Mouse (Mus musculus): Measurements from ENCODE around the gene Rnf10.
"Not testable (repeated sequence)": the region's sequence is repeated elsewhere in the genome, so short reads cannot be mapped to it uniquely, and the experiment has no call there.

The Rnf10 gene

DNA sequence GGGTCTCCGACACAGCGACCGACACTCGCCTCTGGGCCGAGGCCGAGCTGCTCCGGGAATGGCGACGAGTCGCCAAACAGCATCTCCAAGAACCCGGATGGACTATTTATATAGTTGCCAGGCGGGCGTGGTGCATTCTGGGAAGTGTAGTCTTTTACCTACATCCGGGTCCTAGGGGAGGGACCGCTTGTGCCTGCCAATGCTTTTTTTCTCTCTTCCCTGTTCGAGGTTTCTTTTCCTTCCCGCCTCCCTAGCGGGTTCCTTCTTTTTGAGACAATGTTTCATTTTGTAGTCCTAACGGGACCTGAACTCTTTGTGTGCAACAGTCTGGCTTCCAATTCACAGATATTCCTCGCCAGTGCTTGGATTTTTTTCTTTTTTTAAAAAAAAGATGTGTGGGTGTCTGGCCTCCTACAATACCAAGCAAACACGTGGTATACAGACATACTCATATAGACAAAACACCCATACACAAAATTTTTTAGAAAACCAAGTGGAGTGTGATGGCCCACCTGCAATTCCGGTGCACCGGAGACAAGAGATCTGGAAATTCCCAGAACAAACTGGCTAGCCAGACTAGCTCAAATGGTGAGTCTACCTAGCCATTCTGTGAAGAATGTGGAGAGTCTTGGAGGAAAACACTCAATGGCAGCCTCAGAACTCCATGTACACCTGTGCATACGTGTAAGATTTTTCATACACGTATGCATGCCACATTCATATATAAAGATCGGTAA is at the start of gene Rnf10:
Gene Rnf10 (minus strand): TSS at position 87 of the 737 bp plus-strand sequence.
- DNase-seq (ENCODE audit: low read depth in 1 of 2, low spot score in 2 of 2): peak; percentile 94 to 98

DNA sequence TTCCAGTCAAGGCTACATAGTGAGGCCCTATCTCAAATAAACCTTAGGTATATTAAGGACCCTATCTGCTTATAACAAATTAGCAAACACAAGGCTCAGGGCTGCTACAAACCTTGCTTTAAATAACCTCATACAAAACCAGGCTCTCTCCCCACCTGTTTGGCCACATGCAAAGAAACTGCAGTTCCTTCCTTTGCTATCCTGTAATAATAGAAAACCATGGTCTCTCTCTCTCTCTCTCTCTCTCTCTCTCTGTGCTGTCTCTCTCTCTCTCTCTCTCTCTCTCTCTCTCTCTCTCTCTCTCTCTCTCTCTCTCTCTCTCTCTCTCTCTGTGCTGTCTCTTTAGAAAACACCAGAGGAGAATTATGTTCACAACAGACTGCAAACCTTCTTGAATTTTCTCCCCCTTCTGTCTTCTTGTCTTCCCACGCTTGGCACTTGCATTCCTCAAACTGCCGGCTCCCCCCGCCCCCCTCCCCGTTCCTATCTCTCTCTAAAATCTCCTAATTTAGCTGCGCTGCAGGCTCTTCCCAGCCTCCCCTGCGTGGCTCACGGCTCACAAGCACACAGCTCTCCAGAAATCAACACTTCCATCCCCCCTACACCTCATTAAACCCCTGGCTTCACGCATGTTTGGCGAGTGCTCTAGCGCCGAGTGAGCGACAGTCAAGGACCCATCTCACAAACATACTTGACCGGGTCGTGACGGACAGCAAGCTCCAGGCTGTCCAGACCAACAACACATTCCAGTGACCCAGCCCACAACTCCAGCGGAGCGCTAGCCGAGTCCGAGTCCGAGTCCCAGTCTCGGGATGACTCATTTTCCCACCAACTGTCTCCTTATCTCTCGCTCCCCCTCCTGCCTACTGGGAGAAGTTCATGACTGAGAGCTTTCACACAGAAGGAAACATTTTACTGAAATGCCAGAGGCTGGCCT is 46.6 kb upstream of the Rnf10 start:
- DNase-seq (ENCODE audit: low read depth in 1 of 2, low spot score in 2 of 2): peak in 1 of 2 experiments; percentile 42

DNA sequence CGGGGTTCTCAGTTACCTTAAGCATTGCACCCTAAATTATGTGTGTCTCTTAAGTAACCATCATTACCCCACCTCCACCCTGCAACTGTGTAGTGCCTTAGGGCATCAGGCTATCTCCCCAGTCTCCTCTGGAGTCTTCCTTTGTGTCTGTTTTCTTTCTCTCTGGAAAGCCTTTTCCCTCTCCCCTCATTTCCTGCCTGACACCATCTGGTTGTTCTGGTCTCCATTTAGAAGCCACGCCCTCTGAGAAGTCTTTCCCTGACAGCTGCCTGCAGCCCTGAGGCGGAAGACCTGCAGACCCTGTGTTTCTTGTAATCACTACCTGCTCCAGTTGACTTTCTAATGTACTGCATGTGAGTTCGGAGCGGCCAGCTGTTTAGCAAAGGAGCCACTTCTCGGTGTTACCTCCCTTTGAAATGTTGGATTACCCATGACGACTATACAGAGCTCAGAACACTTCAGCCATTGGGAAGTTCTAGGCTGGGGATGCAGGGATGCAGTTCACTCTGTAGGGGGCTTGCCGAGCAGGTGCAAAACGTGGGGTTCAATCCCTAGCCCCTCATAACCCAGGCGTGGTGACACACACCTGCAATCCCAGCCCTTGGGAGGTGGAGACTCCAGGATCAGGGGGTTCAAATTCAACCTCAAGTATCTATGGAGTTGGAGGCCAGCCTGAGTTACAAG is 45.1 kb upstream of the Rnf10 start:
- no peak for DNase-seq (ENCODE audit: low read depth in 1 of 2, low spot score in 2 of 2)

DNA sequence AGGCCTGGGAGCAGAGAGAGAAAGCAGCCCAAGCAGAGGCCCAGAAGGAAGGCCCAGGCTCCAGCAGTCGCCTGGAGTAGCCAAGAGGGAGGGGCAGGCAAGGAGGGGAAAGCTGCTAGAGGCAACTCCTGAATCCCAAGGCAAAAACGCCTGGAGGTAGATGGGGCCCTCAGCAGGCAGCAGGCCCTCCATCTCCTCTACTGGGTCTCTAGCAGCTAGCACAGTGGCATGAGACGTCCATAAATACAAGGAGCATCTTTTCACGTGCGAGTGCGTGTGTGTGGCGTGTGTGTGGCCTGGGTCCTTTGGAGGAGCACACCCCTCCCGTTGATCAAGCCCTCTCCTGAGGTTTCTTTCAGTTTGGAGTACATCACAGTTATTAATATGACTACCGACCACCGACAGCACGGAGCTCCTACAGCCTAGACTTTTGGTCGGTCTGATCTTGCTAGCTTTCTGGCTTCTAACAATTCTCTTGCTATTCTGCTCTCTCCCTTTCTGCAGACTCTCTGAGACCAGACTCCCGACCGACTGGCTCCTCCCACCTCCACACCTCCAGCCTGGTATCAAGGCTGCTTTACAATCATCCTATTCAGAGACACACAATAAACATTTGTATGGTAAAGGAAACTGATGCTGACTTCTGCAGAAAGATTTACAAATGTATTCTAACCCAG is 44.4 kb upstream of the Rnf10 start:
- no peak for DNase-seq (ENCODE audit: low read depth in 1 of 2, low spot score in 2 of 2)

DNA sequence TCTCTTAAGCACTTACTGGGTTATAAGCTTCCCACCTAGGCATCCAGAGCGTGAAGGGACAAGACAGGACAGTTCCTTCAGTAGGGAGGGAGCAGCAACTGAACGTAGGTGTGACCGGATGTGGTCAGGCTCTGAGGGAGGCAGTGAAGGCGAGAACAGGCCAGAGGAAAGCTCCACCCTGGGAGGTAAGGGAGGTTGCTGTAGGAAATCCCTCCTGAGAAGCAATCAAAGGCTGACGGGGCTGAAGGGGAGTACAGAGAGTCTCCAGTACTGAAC is 40.9 kb upstream of the Rnf10 start:
- no peak for DNase-seq (ENCODE audit: low read depth in 1 of 2, low spot score in 2 of 2)

DNA sequence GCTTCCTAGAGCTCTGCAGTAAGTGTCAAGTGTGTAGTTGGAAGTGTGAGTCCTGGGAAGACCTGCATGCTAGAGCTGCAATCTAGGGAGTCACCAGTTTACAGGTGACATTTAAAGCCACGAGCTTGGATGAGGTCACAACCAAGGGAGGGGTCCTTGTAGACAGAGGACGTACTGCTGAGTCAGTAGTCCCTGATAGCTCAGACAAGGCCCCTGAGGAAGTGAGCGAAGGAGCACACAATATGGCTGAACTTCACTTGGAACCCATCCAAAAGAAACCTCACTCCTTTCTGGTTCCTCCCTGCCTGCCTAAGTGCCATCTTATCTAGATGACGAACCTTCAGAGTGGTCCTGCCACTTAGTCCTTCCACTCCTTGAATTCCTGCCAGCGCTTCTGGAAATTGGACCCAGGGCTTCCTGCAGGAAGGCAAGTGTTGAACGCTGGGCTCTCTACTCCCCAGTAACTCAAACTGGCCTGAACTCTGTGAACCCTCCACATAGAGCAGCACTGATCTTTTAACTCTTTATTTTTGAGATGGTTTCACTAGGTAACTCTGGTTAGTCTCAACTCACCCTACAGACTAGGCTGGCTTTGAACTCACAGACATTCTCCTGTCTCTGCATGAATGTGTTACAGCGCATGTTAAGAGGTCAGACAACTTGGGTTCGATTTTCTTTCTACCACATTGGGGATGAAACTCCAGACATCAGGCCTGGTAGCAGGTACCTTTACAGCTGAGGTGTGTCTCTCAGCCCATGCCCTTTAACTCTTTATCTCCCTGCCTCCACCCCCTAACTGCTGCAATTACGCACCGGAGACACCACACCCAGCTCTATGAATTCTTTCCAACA is 40.3 kb upstream of the Rnf10 start:
- peak in 1 of 2 experiments; percentile 8 for DNase-seq (ENCODE audit: low read depth in 1 of 2, low spot score in 2 of 2)

DNA sequence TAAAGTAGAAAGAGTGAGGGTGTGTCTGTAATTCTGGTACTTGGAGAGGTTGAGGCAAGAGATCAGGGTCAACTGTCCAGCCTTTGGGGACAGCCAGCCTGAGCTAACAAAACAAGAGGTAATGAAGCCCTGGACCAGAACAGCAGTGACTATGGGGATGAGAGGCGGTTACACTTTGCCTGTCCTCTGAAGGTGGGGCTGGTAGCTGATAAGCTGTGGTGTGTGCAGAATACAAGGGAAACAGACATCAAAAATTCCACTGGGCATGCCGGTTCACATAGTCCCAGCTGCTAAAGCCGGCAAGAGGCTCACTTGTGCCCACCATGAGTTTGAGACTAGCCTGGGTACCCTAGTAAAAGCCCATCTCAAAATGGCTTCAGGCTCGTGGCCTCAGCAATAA is 39.7 kb upstream of the Rnf10 start:
- DNase-seq (ENCODE audit: low read depth in 1 of 2, low spot score in 2 of 2): no peak

DNA sequence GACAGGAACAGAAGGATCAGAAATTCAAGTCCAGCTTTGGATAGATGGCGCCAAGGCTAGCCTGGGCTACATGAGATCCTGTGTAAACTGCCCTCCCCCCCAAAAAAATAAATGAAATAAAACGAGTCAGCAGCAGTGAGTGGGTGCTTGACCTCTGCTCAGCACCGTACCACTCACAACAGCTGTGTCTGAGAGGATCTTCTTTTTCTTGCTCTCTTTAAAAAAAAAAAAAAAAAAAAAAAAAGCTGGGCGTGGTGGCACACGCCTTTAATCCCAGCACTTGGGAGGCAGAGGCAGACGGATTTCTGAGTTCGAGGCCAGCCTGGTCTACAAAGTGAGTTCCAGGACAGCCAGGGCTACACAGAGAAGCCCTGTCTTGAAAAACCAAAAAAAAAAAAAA is 29.5 kb upstream of the Rnf10 start:
- DNase-seq (ENCODE audit: low read depth in 1 of 2, low spot score in 2 of 2): not testable (repeated sequence)

DNA sequence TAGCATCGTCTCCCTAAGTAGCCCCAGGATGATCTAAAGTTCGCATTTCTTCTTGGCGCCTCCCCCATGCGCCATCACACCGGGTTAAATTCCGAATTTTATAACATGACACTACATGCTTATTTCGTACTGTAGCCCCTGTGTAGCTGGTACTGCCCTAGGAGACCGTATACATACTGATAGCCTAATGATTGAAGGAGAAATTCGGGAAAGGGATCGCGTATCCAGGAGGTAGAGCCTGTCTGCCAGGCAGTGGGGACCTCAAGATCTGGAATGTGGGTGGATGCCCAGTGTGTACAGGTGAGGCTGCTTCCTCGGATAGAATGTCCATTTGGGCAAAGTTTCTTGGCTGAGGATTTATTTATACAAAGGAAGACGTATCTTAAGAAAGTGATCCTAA is 28.9 kb upstream of the Rnf10 start:
- DNase-seq (ENCODE audit: low read depth in 1 of 2, low spot score in 2 of 2): no peak

DNA sequence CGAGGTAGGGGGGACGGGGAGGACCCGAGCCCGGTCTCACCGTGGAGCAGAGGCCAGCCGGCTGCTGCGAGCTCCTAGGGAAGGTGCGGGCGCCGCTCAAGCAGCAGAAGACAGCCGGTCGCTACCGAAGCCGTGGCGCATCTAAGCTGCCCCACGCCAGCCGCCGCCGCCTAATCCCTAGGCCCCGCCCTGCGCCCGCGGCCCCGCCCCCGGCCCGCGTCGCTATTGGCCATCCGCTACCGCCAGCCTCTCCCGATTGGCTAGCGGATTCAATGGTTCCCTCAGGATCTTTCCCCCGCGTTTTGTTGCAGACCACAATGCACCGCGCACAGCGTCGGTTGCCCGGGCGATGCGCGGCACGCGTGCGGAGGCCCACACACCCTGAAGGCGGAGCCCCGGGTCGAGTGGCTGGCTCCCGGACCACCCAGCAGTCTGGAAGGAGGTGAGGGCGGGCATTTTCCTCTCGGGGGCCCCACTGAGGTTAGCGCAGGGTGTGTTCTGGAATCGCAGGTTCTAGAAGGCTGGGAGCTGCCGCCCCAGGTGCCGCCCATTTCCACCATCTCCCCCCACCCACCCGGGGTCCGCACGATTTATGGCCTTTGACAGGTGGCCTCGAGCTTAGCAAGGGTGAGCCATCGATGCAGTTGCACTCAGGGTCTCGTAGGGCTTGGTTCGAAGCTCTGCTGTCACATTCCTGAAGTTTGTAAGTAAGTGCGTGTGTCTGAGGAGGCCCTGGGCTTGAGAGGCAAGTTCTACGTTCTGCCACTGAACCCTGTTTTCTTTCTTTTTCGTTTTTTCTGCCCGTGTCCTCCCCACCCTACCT is 28.3 kb upstream of the Rnf10 start, which contains the start of gene Dynll1:
Gene Dynll1 (minus strand): TSS at position 208 of the 823 bp plus-strand sequence.
- DNase-seq (ENCODE audit: low read depth in 1 of 2, low spot score in 2 of 2): peak; percentile 93 to 98

DNA sequence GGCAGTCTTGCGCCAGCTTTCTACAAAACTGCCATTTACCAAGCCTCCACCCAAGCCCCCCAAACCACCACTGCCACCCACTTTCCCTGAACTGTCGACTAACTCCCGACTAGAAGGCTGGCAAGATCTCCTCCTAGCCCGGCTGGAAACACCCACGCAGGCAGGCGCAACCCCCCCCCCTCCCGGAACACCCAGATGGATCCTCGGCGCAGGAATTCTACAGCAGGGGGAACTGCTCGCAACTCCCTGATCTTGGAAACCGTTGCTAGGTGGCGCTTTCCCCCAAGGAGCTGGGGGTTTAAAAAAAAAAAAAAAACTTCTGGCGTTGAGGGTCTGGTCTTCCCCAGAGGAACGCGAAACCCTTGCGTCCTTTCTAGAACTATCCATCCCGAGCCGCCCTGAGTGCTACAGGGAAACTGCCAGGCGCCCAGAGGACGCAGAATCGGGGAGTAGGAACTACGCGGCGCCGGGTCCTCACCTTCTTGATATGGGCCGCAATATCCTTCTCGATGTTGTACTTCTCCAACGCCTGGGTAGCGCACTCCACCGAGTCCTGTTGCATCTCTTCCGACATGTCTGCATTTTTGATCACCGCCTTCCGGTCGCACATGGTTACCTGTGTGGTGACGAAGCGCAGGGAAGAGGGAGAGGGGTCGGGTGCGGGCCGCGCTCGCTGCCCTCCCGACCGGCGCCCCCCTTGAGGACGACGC is 27.5 kb upstream of the Rnf10 start:
- peak in 1 of 2 experiments; percentile 12 for DNase-seq (ENCODE audit: low read depth in 1 of 2, low spot score in 2 of 2)

DNA sequence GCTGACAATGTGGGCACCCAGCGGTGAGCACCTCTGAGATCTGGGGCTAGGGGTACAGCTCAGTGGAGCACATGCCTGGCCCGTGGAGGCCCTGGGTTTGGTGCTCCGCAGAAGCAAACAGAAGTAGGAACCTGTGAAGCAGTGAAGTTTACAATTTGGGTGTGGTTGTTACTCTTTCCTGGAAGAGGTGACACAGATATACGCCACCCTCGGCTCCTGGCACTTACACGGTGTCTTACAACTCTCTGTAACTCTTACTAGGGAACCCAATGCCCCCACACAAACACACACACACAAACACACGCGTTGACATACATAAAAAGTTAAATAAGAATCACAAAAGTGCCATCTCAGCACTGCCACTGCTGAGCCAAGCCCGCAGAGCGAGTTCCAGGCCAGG is 23.6 kb upstream of the Rnf10 start:
- DNase-seq (ENCODE audit: low read depth in 1 of 2, low spot score in 2 of 2): no peak

DNA sequence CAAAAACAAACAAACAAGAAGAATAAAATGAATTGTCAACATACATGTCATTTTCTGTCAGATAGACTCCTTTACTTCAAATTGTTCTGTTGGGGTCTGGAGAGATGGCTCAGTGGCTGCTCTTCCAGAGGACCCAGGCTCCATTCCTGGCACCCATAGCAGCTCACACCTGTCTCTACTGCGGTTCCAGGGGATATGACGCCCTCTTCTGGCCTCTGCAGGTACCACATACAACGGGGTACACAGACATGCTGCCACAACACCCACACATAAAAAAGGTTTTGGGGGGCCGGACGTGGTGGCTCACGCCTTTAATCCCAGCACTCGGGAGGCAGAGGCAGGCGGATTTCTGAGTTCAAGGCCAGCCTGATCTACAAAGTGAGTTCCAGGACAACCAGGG is 21.5 kb upstream of the Rnf10 start:
- DNase-seq (ENCODE audit: low read depth in 1 of 2, low spot score in 2 of 2): no peak

DNA sequence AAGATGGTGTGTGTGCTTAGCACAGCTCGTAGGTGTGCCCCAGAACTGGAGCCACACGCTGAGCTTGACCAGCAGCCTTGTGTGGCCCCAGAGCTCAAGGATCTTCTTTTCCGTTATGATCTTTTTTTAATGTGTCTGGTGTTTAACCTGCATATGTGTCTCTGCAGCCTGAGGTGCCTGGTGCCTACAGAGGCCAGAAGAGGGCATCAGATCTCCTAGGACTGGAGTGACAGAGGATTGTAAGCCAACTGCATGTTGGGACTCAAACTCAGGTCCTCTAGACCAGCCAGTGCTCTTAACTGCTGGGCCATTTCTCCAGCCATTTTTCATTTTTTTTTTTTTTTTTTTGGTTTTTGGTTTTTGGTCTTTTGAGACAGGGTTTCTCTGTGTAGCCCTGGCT is 12.0 kb upstream of the Rnf10 start:
- DNase-seq (ENCODE audit: low read depth in 1 of 2, low spot score in 2 of 2): no peak

DNA sequence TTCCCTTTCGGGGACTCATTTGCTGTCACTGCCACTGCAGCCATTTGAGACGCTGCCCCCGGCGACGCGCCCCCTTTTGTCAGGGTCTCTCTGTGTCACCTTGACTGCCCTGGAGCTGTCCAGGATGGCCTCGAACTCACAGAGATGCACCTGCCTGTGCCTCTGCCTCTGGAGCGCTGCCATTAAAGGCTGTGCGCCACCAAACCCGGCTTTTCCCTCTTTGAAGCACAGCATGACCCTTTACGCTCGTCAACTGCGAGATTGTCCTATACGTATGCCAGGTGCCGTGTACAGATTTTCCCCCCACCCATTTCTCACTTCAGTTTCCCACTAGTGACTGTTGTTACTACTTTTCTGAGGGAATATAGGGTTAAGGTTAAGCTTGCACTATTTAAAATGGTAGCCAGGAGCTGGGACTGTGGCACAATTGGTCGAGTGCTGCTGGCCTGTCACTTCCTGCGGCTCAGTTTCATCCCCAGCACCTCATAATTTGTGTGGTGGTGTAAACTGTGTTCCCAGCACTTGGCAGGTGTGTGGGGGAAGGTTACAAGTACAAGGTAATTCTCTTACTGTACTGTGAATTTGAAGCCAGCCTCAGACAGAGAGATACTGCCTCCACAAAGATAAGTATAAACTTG is 7.5 kb upstream of the Rnf10 start:
- no peak for DNase-seq (ENCODE audit: low read depth in 1 of 2, low spot score in 2 of 2)

DNA sequence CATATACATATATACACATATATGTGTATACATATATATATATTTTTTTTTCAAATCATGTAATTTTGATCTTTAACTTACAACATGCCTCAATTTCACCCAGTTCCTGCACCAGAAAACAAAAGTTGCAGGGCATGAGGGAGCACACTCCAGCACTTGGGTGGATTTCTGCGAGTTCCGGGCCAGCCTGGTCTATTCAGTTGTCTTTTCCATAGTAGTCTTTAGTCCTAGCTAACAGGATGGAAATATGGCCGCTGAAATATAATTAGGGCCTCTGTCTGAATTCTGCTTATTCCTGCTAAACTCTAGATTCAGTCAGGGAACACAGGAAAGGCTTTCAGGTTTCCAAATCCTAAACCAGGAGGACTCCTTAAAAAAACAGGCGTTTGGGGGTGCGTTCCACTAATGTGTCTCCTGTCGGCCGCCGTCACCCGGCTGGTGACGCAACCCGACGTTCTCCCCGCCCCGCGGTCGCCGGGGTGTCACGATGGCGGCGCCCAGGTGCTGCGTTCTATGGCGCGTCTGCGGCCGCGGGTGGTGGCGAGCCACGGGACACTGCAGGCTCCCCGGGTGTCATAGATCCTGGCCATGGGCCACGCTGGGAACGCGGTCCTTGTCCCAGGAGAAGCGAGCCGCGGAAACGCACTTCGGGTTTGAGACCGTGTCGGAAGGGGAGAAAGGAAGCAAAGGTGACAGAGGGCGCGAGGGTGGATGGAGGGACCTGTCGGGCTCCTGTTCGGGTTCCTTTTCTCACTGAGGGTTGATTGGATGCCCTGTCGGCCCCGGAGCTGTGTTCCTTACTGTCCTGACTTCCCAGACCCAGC is 6.7 kb upstream of the Rnf10 start, which contains the start of gene Coq5:
Gene Coq5 (plus strand): TSS at position 441 of the 824 bp plus-strand sequence.
- DNase-seq (ENCODE audit: low read depth in 1 of 2, low spot score in 2 of 2): peak in 1 of 2 experiments; percentile 69

DNA sequence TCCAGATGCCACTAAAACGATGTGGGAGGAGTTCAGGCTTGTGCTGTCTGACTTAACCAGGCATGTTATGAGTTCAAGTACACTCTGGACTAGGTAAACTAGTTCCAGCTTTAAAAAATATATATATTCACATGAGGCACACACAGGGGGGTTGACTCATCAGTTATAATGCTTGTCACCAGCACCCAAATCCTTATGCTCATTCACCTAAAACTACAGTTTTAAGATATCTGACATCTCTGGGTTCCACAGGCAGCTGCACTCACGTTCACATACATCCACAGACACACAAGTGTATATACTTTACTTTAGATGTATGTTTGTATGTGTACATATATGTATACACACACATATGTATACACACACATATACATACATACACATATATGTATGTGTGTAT is 6.1 kb upstream of the Rnf10 start:
- DNase-seq (ENCODE audit: low read depth in 1 of 2, low spot score in 2 of 2): no peak

Data from monocyte, adult 2 months (primary cell).